Mouse (Mus musculus) liver, embryonic 14.5 days (tissue): ENCODE measurements at regions not wholly inside any gene's neighbourhood (a gene's known extent, or its start where the extent isn't known, plus 50 kb on each side); places are given as distances from the start of the nearest gene placed in this dataset.

Source experiments
- CTCF ChIP-seq: IDR thresholded peaks from 2 replicates; pipeline ENCODE4 v1.5.1; 2016; ENCODE audit warnings: antibody characterized with exemption, low read depth, control low read depth
- EP300 ChIP-seq: IDR thresholded peaks from 2 replicates; pipeline ENCODE4 v1.6.1; 2016; ENCODE audit warnings: antibody characterized with exemption, low read depth

DNA sequence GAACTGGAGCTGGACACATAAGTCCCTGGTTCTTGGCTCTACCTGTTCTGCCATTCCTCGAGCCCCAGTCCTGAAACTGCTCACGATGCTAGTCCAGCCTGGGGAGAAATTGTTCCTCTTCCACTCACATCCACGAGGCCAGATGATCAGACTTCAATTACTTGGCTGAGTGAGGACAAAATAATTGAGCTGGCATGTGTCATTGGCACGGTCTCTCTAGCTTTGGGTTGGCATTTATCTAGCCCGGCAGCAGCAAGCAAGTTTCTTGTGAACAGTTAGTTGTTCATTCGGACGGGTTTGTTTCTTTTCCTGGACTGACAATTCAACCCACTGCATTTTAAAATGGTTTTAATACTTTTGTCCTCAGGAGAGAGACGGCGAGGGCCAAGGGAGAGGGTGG lies 482.2 kb upstream of the Gm19410 start:
- no peak for TF ChIP-seq CTCF
- no peak for TF ChIP-seq EP300
